Mouse (Mus musculus) liver, postnatal 0 days (tissue): Measurements from ENCODE around the gene Cdk6.

Experiments used
- CTCF ChIP-seq: sonication (generic); IDR thresholded peaks from 2 replicates; pipeline ENCODE4 v1.5.1; 2016; ENCODE audit warnings: antibody characterized with exemption, low read depth
- EP300 ChIP-seq: IDR thresholded peaks from 2 replicates; pipeline ENCODE4 v1.6.1; 2016; ENCODE audit warnings: antibody characterized with exemption, low read depth, mild to moderate bottlenecking

- TF ChIP-seq CTCF, result no peak
- TF ChIP-seq EP300, result no peak
These were observed 32.2 kb upstream of the Cdk6 start for GRCm38 (mm10) chr5:3309122-3309521.
